Mouse (Mus musculus): Measurements from ENCODE around the gene Cyth3. TPM values are rescaled to one million over a fixed set of nuclear protein-coding genes. Genes with fewer than 3 reads are reported as not detected.

The Cyth3 gene
- polyA plus RNA-seq, 1 experiment from 2014 or later = 62.8 TPM

GRCm38 (mm10) chr5:143620941-143621340 lies 1.3 kb upstream of the Cyth3 start:
- DNase-seq (ENCODE audit: low spot score) (no peak), ATAC-seq (replicated peaks; ENCODE audit: low FRiP score) (no peak)
- no peaks in the 10 kb centered on the region for H3K36me3 ChIP-seq (ENCODE audit: control insufficient read depth, insufficient read depth, low read length)
- peaks cover 24% of the 10 kb centered on the region for H3K4me1 ChIP-seq (replicated peaks; ENCODE audit: control insufficient read depth, insufficient read depth, low read length)
- no peak overlapping the region for H3K4me2 ChIP-seq
- no peaks in the 10 kb centered on the region for H3K9me3 ChIP-seq (ENCODE audit: control insufficient read depth, low read length)
- no peak overlapping the region for H3K27ac ChIP-seq (ENCODE audit: low read depth, low read length)
- H3K4me3 ChIP-seq (ENCODE audit: low read depth, low read length) = no peak overlapping the region
- no peak overlapping the region for H3K9ac ChIP-seq (ENCODE audit: low read depth, low read length)
- no peaks in the 10 kb centered on the region for H3K27me3 ChIP-seq (replicated peaks; ENCODE audit: control insufficient read depth, insufficient read depth, low read length)
- WGBS = 63% methylated on average over 13 of the region's 13 CpGs

GRCm38 (mm10) chr5:143622623-143623150 lies 440 bp downstream of the Cyth3 start:
- H3K4me1 ChIP-seq (replicated peaks; ENCODE audit: control insufficient read depth, insufficient read depth, low read length) = peaks cover 35% of the 10 kb centered on the region
- H3K9ac ChIP-seq (ENCODE audit: low read depth, low read length) = peak overlapping the region; percentile 93
- no peaks in the 10 kb centered on the region for H3K9me3 ChIP-seq (ENCODE audit: control insufficient read depth, low read length)
- DNase-seq (ENCODE audit: low spot score) = no peak
- H3K4me2 ChIP-seq = peak overlapping the region; percentile 85
- WGBS = under 1% methylated on average over 47 of the region's 48 CpGs
- peak; percentile 40 for ATAC-seq (replicated peaks; ENCODE audit: low FRiP score)
- no peaks in the 10 kb centered on the region for H3K36me3 ChIP-seq (ENCODE audit: control insufficient read depth, insufficient read depth, low read length)
- H3K4me3 ChIP-seq (ENCODE audit: low read depth, low read length) = peak overlapping the region; percentile 91
- H3K27ac ChIP-seq (ENCODE audit: low read depth, low read length) = peak overlapping the region; percentile 88
- no peaks in the 10 kb centered on the region for H3K27me3 ChIP-seq (replicated peaks; ENCODE audit: control insufficient read depth, insufficient read depth, low read length)

- Histone ChIP-seq H3K9ac (ENCODE audit: low read depth, low read length) (peak overlapping the region; percentile 93), H3K36me3 (ENCODE audit: control insufficient read depth, insufficient read depth, low read length) (no peaks in the 10 kb centered on the region), H3K4me2 (peak overlapping the region; percentile 85), H3K27ac (ENCODE audit: low read depth, low read length) (peak overlapping the region; percentile 70), H3K9me3 (ENCODE audit: control insufficient read depth, low read length) (no peaks in the 10 kb centered on the region), H3K27me3 (replicated peaks; ENCODE audit: control insufficient read depth, insufficient read depth, low read length) (no peaks in the 10 kb centered on the region), H3K4me3 (ENCODE audit: low read depth, low read length) (peak overlapping the region; percentile 91), H3K4me1 (replicated peaks; ENCODE audit: control insufficient read depth, insufficient read depth, low read length) (peaks cover 34% of the 10 kb centered on the region)
- DNase-seq (ENCODE audit: low spot score) = no peak
- no peak for ATAC-seq (replicated peaks; ENCODE audit: low FRiP score)
- 50% methylated on average over 19 of the region's 19 CpGs for WGBS
Measured at GRCm38 (mm10) chr5:143623356-143624295, 1.4 kb downstream of the Cyth3 start.

- 75% methylated on average over 3 of the region's 3 CpGs for WGBS
- DNase-seq (ENCODE audit: low spot score) (no peak), ATAC-seq (replicated peaks; ENCODE audit: low FRiP score) (no peak)
- Histone ChIP-seq H3K27ac (ENCODE audit: low read depth, low read length) (peak overlapping the region; percentile 70), H3K4me1 (replicated peaks; ENCODE audit: control insufficient read depth, insufficient read depth, low read length) (peaks cover 30% of the 10 kb centered on the region), H3K9me3 (ENCODE audit: control insufficient read depth, low read length) (no peaks in the 10 kb centered on the region), H3K9ac (ENCODE audit: low read depth, low read length) (peak overlapping the region; percentile 93), H3K4me3 (ENCODE audit: low read depth, low read length) (peak overlapping the region; percentile 91), H3K4me2 (peak overlapping the region; percentile 85), H3K36me3 (ENCODE audit: control insufficient read depth, insufficient read depth, low read length) (no peaks in the 10 kb centered on the region; the same call in 1 of the 2 replicates), H3K27me3 (replicated peaks; ENCODE audit: control insufficient read depth, insufficient read depth, low read length) (no peaks in the 10 kb centered on the region)
Measured at GRCm38 (mm10) chr5:143624449-143624848, 2.2 kb downstream of the Cyth3 start.

GRCm38 (mm10) chr5:143625497-143625896 lies 3.2 kb downstream of the Cyth3 start:
- Histone ChIP-seq H3K27ac (ENCODE audit: low read depth, low read length) (peak overlapping the region; percentile 99), H3K4me1 (replicated peaks; ENCODE audit: control insufficient read depth, insufficient read depth, low read length) (peaks cover 31% of the 10 kb centered on the region), H3K4me3 (ENCODE audit: low read depth, low read length) (peak overlapping the region; percentile 53), H3K36me3 (ENCODE audit: control insufficient read depth, insufficient read depth, low read length) (peaks cover 4% of the 10 kb centered on the region; the same call in 1 of the 2 replicates), H3K9me3 (ENCODE audit: control insufficient read depth, low read length) (peaks cover 3% of the 10 kb centered on the region; the same call in 1 of the 2 replicates), H3K27me3 (replicated peaks; ENCODE audit: control insufficient read depth, insufficient read depth, low read length) (no peaks in the 10 kb centered on the region), H3K9ac (ENCODE audit: low read depth, low read length) (peak overlapping the region; percentile 88), H3K4me2 (peak overlapping the region; percentile 85)
- WGBS = 58% methylated on average over 12 of the region's 12 CpGs
- no peak for DNase-seq (ENCODE audit: low spot score)
- ATAC-seq (replicated peaks; ENCODE audit: low FRiP score) = peak; percentile 85

- peaks cover 36% of the 10 kb centered on the region for H3K4me1 ChIP-seq (replicated peaks; ENCODE audit: control insufficient read depth, insufficient read depth, low read length)
- H3K4me2 ChIP-seq = peak overlapping the region; percentile 85
- H3K36me3 ChIP-seq (ENCODE audit: control insufficient read depth, insufficient read depth, low read length) = peaks cover 4% of the 10 kb centered on the region; the same call in 1 of the 2 replicates
- peaks cover 3% of the 10 kb centered on the region; the same call in 1 of the 2 replicates for H3K9me3 ChIP-seq (ENCODE audit: control insufficient read depth, low read length)
- H3K27ac ChIP-seq (ENCODE audit: low read depth, low read length) = peak overlapping the region; percentile 99
- peak overlapping the region; percentile 53 for H3K4me3 ChIP-seq (ENCODE audit: low read depth, low read length)
- 51% methylated on average over 11 of the region's 11 CpGs for WGBS
- H3K27me3 ChIP-seq (replicated peaks; ENCODE audit: control insufficient read depth, insufficient read depth, low read length) = no peaks in the 10 kb centered on the region
- no peak for DNase-seq (ENCODE audit: low spot score)
- H3K9ac ChIP-seq (ENCODE audit: low read depth, low read length) = peak overlapping the region; percentile 88
- ATAC-seq (replicated peaks; ENCODE audit: low FRiP score) = no peak
Measured at GRCm38 (mm10) chr5:143625940-143626588, 3.8 kb downstream of the Cyth3 start.

- Histone ChIP-seq H3K27ac (ENCODE audit: low read depth, low read length) (no peak overlapping the region), H3K9ac (ENCODE audit: low read depth, low read length) (no peak overlapping the region), H3K4me3 (ENCODE audit: low read depth, low read length) (no peak overlapping the region), H3K4me1 (replicated peaks; ENCODE audit: control insufficient read depth, insufficient read depth, low read length) (peaks cover 45% of the 10 kb centered on the region), H3K9me3 (ENCODE audit: control insufficient read depth, low read length) (peaks cover 3% of the 10 kb centered on the region; the same call in 1 of the 2 replicates), H3K36me3 (ENCODE audit: control insufficient read depth, insufficient read depth, low read length) (peaks cover 4% of the 10 kb centered on the region; the same call in 1 of the 2 replicates), H3K27me3 (replicated peaks; ENCODE audit: control insufficient read depth, insufficient read depth, low read length) (no peaks in the 10 kb centered on the region), H3K4me2 (no peak overlapping the region)
- ATAC-seq (replicated peaks; ENCODE audit: low FRiP score) (no peak), DNase-seq (ENCODE audit: low spot score) (no peak)
- 90% methylated on average over 6 of the region's 6 CpGs for WGBS
Measured at GRCm38 (mm10) chr5:143627507-143627906, 5.3 kb downstream of the Cyth3 start.

- H3K36me3 ChIP-seq (ENCODE audit: control insufficient read depth, insufficient read depth, low read length) = peaks cover 4% of the 10 kb centered on the region; the same call in 1 of the 2 replicates
- H3K27ac ChIP-seq (ENCODE audit: low read depth, low read length) = no peak overlapping the region
- WGBS = 90% methylated on average over 1 of the region's 1 CpGs
Measured at GRCm38 (mm10) chr5:143627926-143628325, 5.7 kb downstream of the Cyth3 start.

More at GRCm38 (mm10) chr5:143627926-143628325, 5.7 kb downstream of the Cyth3 start:
- H3K4me1 ChIP-seq (replicated peaks; ENCODE audit: control insufficient read depth, insufficient read depth, low read length) = peaks cover 49% of the 10 kb centered on the region
- peaks cover 3% of the 10 kb centered on the region; the same call in 1 of the 2 replicates for H3K9me3 ChIP-seq (ENCODE audit: control insufficient read depth, low read length)
- H3K4me3 ChIP-seq (ENCODE audit: low read depth, low read length) = no peak overlapping the region
- DNase-seq (ENCODE audit: low spot score) (no peak), ATAC-seq (replicated peaks; ENCODE audit: low FRiP score) (no peak)
- no peak overlapping the region for H3K4me2 ChIP-seq
- H3K27me3 ChIP-seq (replicated peaks; ENCODE audit: control insufficient read depth, insufficient read depth, low read length) = no peaks in the 10 kb centered on the region
- no peak overlapping the region for H3K9ac ChIP-seq (ENCODE audit: low read depth, low read length)

Measured in liver, embryonic 11.5 days (tissue).